Mouse (Mus musculus) intestine, embryonic 14.5 days (tissue): ENCODE measurements around the gene Spp2. TPM values are rescaled to one million over a fixed set of nuclear protein-coding genes. Genes with fewer than 3 reads are reported as not detected.
"Not testable (repeated sequence)": the region's sequence is repeated elsewhere in the genome, so short reads cannot be mapped to it uniquely, and the experiment has no call there.

ENCODE experiments used
- ATAC-seq: fragments of 200-750 bp; cut with Nextera tagmentation; replicated peaks from 2 replicates; pipeline ENCODE4 v1.8.0; 2017; ENCODE audit warnings: low read depth, moderate number of reproducible peaks, moderate TSS enrichment, moderate library complexity; ENCODE audit not compliant: low FRiP score, low TSS enrichment
- DNase-seq: peaks from one replicate; pipeline ENCODE4 v3.0.0-alpha.2; 2018; ENCODE audit warnings: low spot score
- H3K27ac ChIP-seq: fragments of 300-500 bp; sonication (generic); 2 replicates; pipeline ENCODE4 v1.5.1; 2014; ENCODE audit warnings: low read depth, mild to moderate bottlenecking, control low read depth
- H3K27me3 ChIP-seq: fragments of 300-500 bp; sonication (generic); replicated peaks from 2 replicates; pipeline ENCODE4 v1.6.1; 2014; ENCODE audit warnings: low read length, control low read depth; ENCODE audit not compliant: control insufficient read depth, insufficient read depth
- H3K36me3 ChIP-seq: fragments of 300-500 bp; sonication (generic); 2 replicates; pipeline ENCODE4 v1.6.1; 2014; ENCODE audit warnings: low read length, control low read depth; ENCODE audit not compliant: control insufficient read depth, insufficient read depth
- H3K4me1 ChIP-seq: fragments of 300-500 bp; sonication (generic); replicated peaks from 2 replicates; pipeline ENCODE4 v1.6.1; 2014; ENCODE audit warnings: low read length, control low read depth, mixed read lengths; ENCODE audit not compliant: control insufficient read depth, insufficient read depth
- H3K4me2 ChIP-seq: fragments of 300-500 bp; sonication (generic); 2 replicates; pipeline ENCODE4 v1.6.1; 2014; ENCODE audit warnings: low read length
- H3K4me3 ChIP-seq: fragments of 300-500 bp; sonication (generic); 2 replicates; pipeline ENCODE4 v1.5.1; 2014; ENCODE audit warnings: low read depth, low read length, control low read depth, mixed read lengths
- H3K9ac ChIP-seq: fragments of 300-500 bp; sonication (generic); 2 replicates; pipeline ENCODE4 v1.6.1; 2014; ENCODE audit warnings: mild to moderate bottlenecking, low read length
- H3K9me3 ChIP-seq: fragments of 300-500 bp; sonication (generic); 2 replicates; pipeline ENCODE4 v1.6.1; 2016; ENCODE audit warnings: low read length, control low read depth; ENCODE audit not compliant: control insufficient read depth
- WGBS: fragments of 180-500 bp; shearing (Covaris S2); extraction: QIAGEN DNeasy Blood & Tissue Kit; methylation state at CpG from one replicate; pipeline ENCODE4 v1.1.7; 2014; 5-methylcytosine and 5-hydroxymethylcytosine counted together
- polyA plus RNA-seq: library from polyadenylated mRNA; unstranded; fragments of >200 nt; fragmentation: Nextera tagmentation; extraction: Ambion mirVana; gene quantifications from 2 replicates; pipeline ENCODE4 v1.2.1, GENCODE M21; 2014

The Spp2 gene
- polyA plus RNA-seq, 1 experiment from 2014 or later: 0.88 TPM

- peaks cover 7% of the 10 kb centered on the region; the same call in 1 of the 2 replicates for H3K4me1 ChIP-seq
- H3K27ac ChIP-seq: no peak overlapping the region
- no peak overlapping the region for H3K4me3 ChIP-seq
- WGBS: 79% methylated on average over 4 of the region's 4 CpGs
- no peaks in the 10 kb centered on the region for H3K27me3 ChIP-seq
- no peaks in the 10 kb centered on the region for H3K9me3 ChIP-seq
- H3K9ac ChIP-seq: no peak overlapping the region
- DNase-seq: no peak
- H3K4me2 ChIP-seq: no peak overlapping the region
- ATAC-seq: no peak
- no peaks in the 10 kb centered on the region for H3K36me3 ChIP-seq
Measured at GRCm38 (mm10) chr1:88445400-88445799, 38.6 kb downstream of the Spp2 start.

- Histone ChIP-seq H3K4me2 (no peak overlapping the region), H3K9ac (no peak overlapping the region), H3K27me3 (no peaks in the 10 kb centered on the region), H3K4me1 (peaks cover 7% of the 10 kb centered on the region; the same call in 1 of the 2 replicates), H3K36me3 (no peaks in the 10 kb centered on the region), H3K4me3 (no peak overlapping the region), H3K9me3 (no peaks in the 10 kb centered on the region), H3K27ac (no peak overlapping the region)
- 85% methylated on average over 16 of the region's 16 CpGs for WGBS
- DNase-seq (no peak), ATAC-seq (no peak)
Measured at GRCm38 (mm10) chr1:88446270-88447030, 39.7 kb downstream of the Spp2 start.

GRCm38 (mm10) chr1:88447483-88447882 is 40.7 kb downstream of the Spp2 start:
- DNase-seq (no peak), ATAC-seq (no peak)
- Histone ChIP-seq H3K9ac (no peak overlapping the region), H3K36me3 (no peaks in the 10 kb centered on the region), H3K4me2 (no peak overlapping the region), H3K9me3 (no peaks in the 10 kb centered on the region), H3K27ac (no peak overlapping the region), H3K27me3 (no peaks in the 10 kb centered on the region), H3K4me3 (no peak overlapping the region), H3K4me1 (peaks cover 7% of the 10 kb centered on the region; the same call in 1 of the 2 replicates)
- WGBS: 24% methylated on average over 6 of the region's 6 CpGs

GRCm38 (mm10) chr1:88448094-88448493 is 41.3 kb downstream of the Spp2 start:
- not testable (repeated sequence) for H3K4me3 ChIP-seq, H3K9ac ChIP-seq, H3K4me2 ChIP-seq, DNase-seq, ATAC-seq, H3K27me3 ChIP-seq, H3K9me3 ChIP-seq, H3K4me1 ChIP-seq, H3K36me3 ChIP-seq, H3K27ac ChIP-seq
- WGBS: 80% methylated on average over 3 of the region's 3 CpGs

GRCm38 (mm10) chr1:88449741-88450140 is 43.0 kb downstream of the Spp2 start:
- WGBS: 93% methylated on average over 2 of the region's 2 CpGs
- Histone ChIP-seq H3K36me3 (no peaks in the 10 kb centered on the region), H3K9ac (no peak overlapping the region), H3K4me2 (no peak overlapping the region), H3K4me3 (no peak overlapping the region), H3K27ac (no peak overlapping the region), H3K4me1 (0 out of 2 replicates have a peak, but pooled peaks cover 2% of the 10 kb centered on the region), H3K9me3 (no peaks in the 10 kb centered on the region), H3K27me3 (no peaks in the 10 kb centered on the region)
- ATAC-seq (no peak), DNase-seq (no peak)

- Histone ChIP-seq H3K36me3 (no peaks in the 10 kb centered on the region), H3K9me3 (no peaks in the 10 kb centered on the region), H3K27ac (no peak overlapping the region), H3K4me1 (no peaks in the 10 kb centered on the region), H3K4me2 (no peak overlapping the region), H3K9ac (no peak overlapping the region), H3K27me3 (no peaks in the 10 kb centered on the region), H3K4me3 (no peak overlapping the region)
- 66% methylated on average over 4 of the region's 4 CpGs for WGBS
- DNase-seq (no peak), ATAC-seq (no peak)
Measured at GRCm38 (mm10) chr1:88450668-88451067, 43.9 kb downstream of the Spp2 start.

- Histone ChIP-seq H3K4me1 (no peaks in the 10 kb centered on the region), H3K27me3 (no peaks in the 10 kb centered on the region), H3K9me3 (no peaks in the 10 kb centered on the region), H3K9ac (no peak overlapping the region), H3K36me3 (no peaks in the 10 kb centered on the region), H3K4me3 (no peak overlapping the region), H3K4me2 (no peak overlapping the region), H3K27ac (no peak overlapping the region)
- ATAC-seq (no peak), DNase-seq (no peak)
- WGBS: 73% methylated on average over 6 of the region's 6 CpGs
Measured at GRCm38 (mm10) chr1:88452198-88452597, 45.4 kb downstream of the Spp2 start.

GRCm38 (mm10) chr1:88454703-88455102 is 47.9 kb downstream of the Spp2 start:
- no peak overlapping the region for H3K9ac ChIP-seq
- WGBS: 53% methylated on average over 3 of the region's 3 CpGs
- H3K9me3 ChIP-seq: no peaks in the 10 kb centered on the region
- ATAC-seq (no peak), DNase-seq (no peak)
- no peaks in the 10 kb centered on the region for H3K27me3 ChIP-seq
- no peak overlapping the region for H3K4me2 ChIP-seq
- no peak overlapping the region for H3K4me3 ChIP-seq
- no peak overlapping the region for H3K27ac ChIP-seq
- H3K36me3 ChIP-seq: no peaks in the 10 kb centered on the region
- H3K4me1 ChIP-seq: no peaks in the 10 kb centered on the region

GRCm38 (mm10) chr1:88455761-88456160 is 49.0 kb downstream of the Spp2 start:
- no peak overlapping the region for H3K27ac ChIP-seq
- 72% methylated on average over 3 of the region's 3 CpGs for WGBS
- H3K27me3 ChIP-seq: no peaks in the 10 kb centered on the region

More at GRCm38 (mm10) chr1:88455761-88456160, 49.0 kb downstream of the Spp2 start:
- Histone ChIP-seq H3K4me1 (no peaks in the 10 kb centered on the region), H3K9ac (no peak overlapping the region), H3K36me3 (no peaks in the 10 kb centered on the region), H3K4me2 (no peak overlapping the region), H3K9me3 (no peaks in the 10 kb centered on the region), H3K4me3 (no peak overlapping the region)
- no peak for ATAC-seq
- no peak for DNase-seq
